8 mouse cellular contexts compared by ENCODE assay signal in the genomic region with DNA sequence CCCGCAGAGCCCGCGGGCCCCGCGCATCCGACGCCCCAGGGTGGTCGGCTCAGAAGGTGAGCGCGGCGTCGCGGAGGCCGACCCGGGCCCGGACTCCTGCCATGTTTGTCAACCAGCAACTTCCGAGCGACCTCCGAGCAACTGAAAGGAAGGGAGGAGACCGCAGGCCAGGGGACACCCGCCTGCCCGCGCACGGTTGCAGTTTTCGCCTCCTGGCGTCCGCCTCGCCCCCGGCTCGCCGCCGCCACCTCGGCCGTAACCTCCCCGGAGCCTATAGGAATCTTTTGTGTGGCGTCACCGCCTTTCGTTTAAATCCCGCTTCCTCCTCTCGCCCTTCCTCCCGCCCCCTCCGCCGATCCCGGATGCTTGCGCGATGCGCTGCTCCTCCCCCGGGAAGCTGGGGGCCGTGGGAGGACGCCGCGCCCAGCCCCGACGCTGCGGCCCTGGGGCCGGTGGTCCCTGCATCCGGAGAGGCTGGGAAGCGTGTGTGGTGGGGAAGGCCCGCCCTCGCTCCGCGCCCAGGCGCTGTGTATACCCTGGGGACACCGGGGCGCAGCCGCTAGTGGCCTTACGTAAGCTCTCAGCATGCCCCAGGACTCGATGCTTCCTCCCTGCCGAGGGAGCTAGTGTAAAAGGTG. TPM values are rescaled to one million over a fixed set of nuclear protein-coding genes. Genes with fewer than 3 reads are reported as not detected.
A peak's percentile ranks its signal among the peaks of the same experiment; 100 is the strongest.
DNase-seq lines count a peak whose midpoint lies in the region; ATAC-seq and TF ChIP-seq lines count a peak whose summit lies in the region.

Tlnrd1 (minus strand) TSS at position 285 of the 638 bp plus-strand sequence.
Mesd (plus strand) TSS at position 446 of the 638 bp plus-strand sequence.

- H3K36me3 ChIP-seq in hindbrain, postnatal 0 days (ENCODE audit: insufficient read depth, low read length): no peaks in the 10 kb centered on the region
- peaks cover 19% of the 10 kb centered on the region for H3K36me3 ChIP-seq in megakaryocyte, embryonic 14.5 days (replicated peaks; ENCODE audit: low read length)

- WGBS in hindbrain, postnatal 0 days: under 1% methylated on average over 66 of the region's 69 CpGs

- H3K4me3 ChIP-seq in gastrocnemius, adult 2 months: peak within 1 kb of the TSS; percentile 79
- peak within 1 kb of the TSS; percentile 82 for H3K4me3 ChIP-seq in hindbrain, postnatal 0 days (ENCODE audit: low read length)
- peak within 1 kb of the TSS; percentile 98 for H3K4me3 ChIP-seq in megakaryocyte, embryonic 14.5 days (replicated peaks)

- H3K4me2 ChIP-seq in hindbrain, postnatal 0 days (ENCODE audit: low read depth, low read length): peak within 1 kb of the TSS; percentile 72

- H3K9ac ChIP-seq in hindbrain, postnatal 0 days (replicated peaks; ENCODE audit: low read length): peak within 1 kb of the TSS; percentile 83

- intact Hi-C loops in gastrocnemius, adult 2 months (cut with DNase I): loop anchor here (10.0 kb wide), 2 partner anchors 189 to 219 kb away; no protein-coding TSS in a partner anchor

- DNase-seq in WW6 (ENCODE audit: low read depth, low spot score): peak; percentile 67
- peak; percentile 64 to 80 for DNase-seq in cerebellum, postnatal 4 days (ENCODE audit: low spot score in 2 of 2)
- peak; percentile 86 for DNase-seq in gastrocnemius, adult 2 months
- DNase-seq in hindbrain, postnatal 0 days (ENCODE audit: low spot score): peak; percentile 93
- DNase-seq in left cerebral cortex, adult 8-10 months (ENCODE audit: low spot score in 2 of 2): peak; percentile 87 to 91
- DNase-seq in right cerebral cortex, postnatal 10 days (ENCODE audit: low spot score in 2 of 2): peak; percentile 95
- peak; percentile 79 for DNase-seq in urinary bladder, postnatal 25 days (ENCODE audit: low spot score)

- no peaks in the 10 kb centered on the region for H3K9me3 ChIP-seq in hindbrain, postnatal 0 days (ENCODE audit: low read length)
- H3K9me3 ChIP-seq in megakaryocyte, embryonic 14.5 days: peaks cover 6% of the 10 kb centered on the region

- H3K27ac ChIP-seq in gastrocnemius, adult 2 months: peak within 1 kb of the TSS; percentile 98
- H3K27ac ChIP-seq in hindbrain, postnatal 0 days: peak within 1 kb of the TSS; percentile 94

- no peak for TF ChIP-seq CTCF in gastrocnemius, adult 2 months (IDR thresholded peaks at IDR 0.05)
- no peak for TF ChIP-seq CTCF in hindbrain, postnatal 0 days (IDR thresholded peaks at IDR 0.05; ENCODE audit: low read depth)

- peaks cover 29% of the 10 kb centered on the region for H3K4me1 ChIP-seq in hindbrain, postnatal 0 days (ENCODE audit: insufficient read depth, low read length)
- H3K4me1 ChIP-seq in megakaryocyte, embryonic 14.5 days: peaks cover 57% of the 10 kb centered on the region

- ATAC-seq in hindbrain, postnatal 0 days: peak; percentile 83

- no peaks in the 10 kb centered on the region for H3K27me3 ChIP-seq in hindbrain, postnatal 0 days (ENCODE audit: insufficient read depth, low read length)
- H3K27me3 ChIP-seq in megakaryocyte, embryonic 14.5 days (replicated peaks): no peaks in the 10 kb centered on the region

RNA-seq across cellular contexts. Expression of gene Tlnrd1, which starts in this region (rescaled TPM):
- total RNA-seq in gastrocnemius, adult 2 months (2021): 1 to 10 TPM; 1.2 to 3.2 TPM
- total RNA-seq in hindbrain, postnatal 0 days (2014; rRNA removed): 54.0 and 65.7 TPM in 2 replicates
- polyA plus RNA-seq in hindbrain, postnatal 0 days (2015; fragmentation: Nextera tagmentation; extraction: Ambion mirVana): 8.7 and 9.1 TPM in 2 replicates
- total RNA-seq in left cerebral cortex, adult 8-10 months (2022): 10 to 100 TPM; 22.3 to 26.4 (median 24.2) TPM
- 23.5 and 35.1 TPM in 2 replicates for polyA plus RNA-seq in megakaryocyte, embryonic 14.5 days (2012; ENCODE audit: insufficient read depth, low replicate concordance)

RNA-seq across cellular contexts. Expression of gene Mesd, which starts in this region (rescaled TPM):
- 10 to 100 TPM; 22.2 to 33.3 TPM for total RNA-seq in gastrocnemius, adult 2 months (2021)
- 20.4 and 24.4 TPM in 2 replicates for total RNA-seq in hindbrain, postnatal 0 days (2014; rRNA removed)
- polyA plus RNA-seq in hindbrain, postnatal 0 days (2015; fragmentation: Nextera tagmentation; extraction: Ambion mirVana): 83.8 and 86.5 TPM in 2 replicates
- 10 to 100 TPM; 61.7 to 70.5 (median 69.1) TPM for total RNA-seq in left cerebral cortex, adult 8-10 months (2022)
- 34.7 and 35.8 TPM in 2 replicates for polyA plus RNA-seq in megakaryocyte, embryonic 14.5 days (2012; ENCODE audit: insufficient read depth, low replicate concordance)

Comparison
In these comparisons a context has a peak if more than half of its experiments do, and no peak if none do; other contexts are left out.
1. Peak in every context shown above with its lines: DNase-seq, ATAC-seq, H3K4me3 ChIP-seq and H3K27ac ChIP-seq.
2. RNA of gene Tlnrd1 (total RNA-seq): 54.0 to 65.7 TPM in hindbrain, postnatal 0 days and 22.3 to 26.4 TPM in left cerebral cortex, adult 8-10 months; 1.2 to 3.2 TPM in gastrocnemius, adult 2 months; every median in the first group is over 4 times any median in the second.